Mouse (Mus musculus) liver, embryonic 14.5 days (tissue): ENCODE measurements at regions not wholly inside any gene's neighbourhood (a gene's known extent, or its start where the extent isn't known, plus 50 kb on each side); places are given as distances from the start of the nearest gene placed in this dataset.

Source experiments
- CTCF ChIP-seq: IDR thresholded peaks from 2 replicates; pipeline ENCODE4 v1.5.1; 2016; ENCODE audit warnings: antibody characterized with exemption, low read depth, control low read depth
- EP300 ChIP-seq: IDR thresholded peaks from 2 replicates; pipeline ENCODE4 v1.6.1; 2016; ENCODE audit warnings: antibody characterized with exemption, low read depth

- TF ChIP-seq EP300 (no peak), CTCF (no peak)
Observed at GRCm38 (mm10) chr19:35868543-35868942, 188.8 kb downstream of the Htr7 start.
